Mouse (Mus musculus) erythroblast, embryonic 14.5 days (primary cell): Measurements from ENCODE around the gene Fgf14.
"Not testable (repeated sequence)": the region's sequence is repeated elsewhere in the genome, so short reads cannot be mapped to it uniquely, and the experiment has no call there.

Experiments
- GATA1 ChIP-seq: IDR thresholded peaks from 2 replicates; pipeline ENCODE4 v1.6.1; 2012; ENCODE audit warnings: low read length, inconsistent platforms, mixed read lengths
- TAL1 ChIP-seq: IDR thresholded peaks from 3 replicates; pipeline ENCODE4 v1.6.1; 2012; ENCODE audit warnings: low read length, inconsistent platforms, mixed read lengths

DNA sequence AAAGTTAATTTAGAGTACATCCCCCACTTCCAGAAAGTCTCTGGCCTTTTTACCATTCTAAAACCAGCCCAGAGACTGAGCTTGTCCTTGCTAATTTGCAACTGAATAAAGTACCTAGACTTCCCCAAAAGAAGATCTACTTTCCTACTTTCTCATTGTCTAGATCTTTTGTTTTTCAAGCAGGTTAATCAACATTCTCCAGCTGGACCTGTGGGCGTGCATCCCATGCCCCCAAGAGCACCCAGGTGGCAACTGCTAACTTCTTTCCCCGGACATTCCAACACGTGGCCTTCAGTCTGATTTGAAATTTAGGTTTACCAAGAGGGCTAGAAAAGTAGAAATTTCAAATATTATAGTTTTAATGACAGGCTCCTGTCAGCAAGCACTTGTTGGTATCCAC, 643.6 kb downstream of the Fgf14 start:
- not testable (repeated sequence) for TF ChIP-seq TAL1, GATA1
